8 mouse cellular contexts compared by ENCODE assay signal in the genomic region with DNA sequence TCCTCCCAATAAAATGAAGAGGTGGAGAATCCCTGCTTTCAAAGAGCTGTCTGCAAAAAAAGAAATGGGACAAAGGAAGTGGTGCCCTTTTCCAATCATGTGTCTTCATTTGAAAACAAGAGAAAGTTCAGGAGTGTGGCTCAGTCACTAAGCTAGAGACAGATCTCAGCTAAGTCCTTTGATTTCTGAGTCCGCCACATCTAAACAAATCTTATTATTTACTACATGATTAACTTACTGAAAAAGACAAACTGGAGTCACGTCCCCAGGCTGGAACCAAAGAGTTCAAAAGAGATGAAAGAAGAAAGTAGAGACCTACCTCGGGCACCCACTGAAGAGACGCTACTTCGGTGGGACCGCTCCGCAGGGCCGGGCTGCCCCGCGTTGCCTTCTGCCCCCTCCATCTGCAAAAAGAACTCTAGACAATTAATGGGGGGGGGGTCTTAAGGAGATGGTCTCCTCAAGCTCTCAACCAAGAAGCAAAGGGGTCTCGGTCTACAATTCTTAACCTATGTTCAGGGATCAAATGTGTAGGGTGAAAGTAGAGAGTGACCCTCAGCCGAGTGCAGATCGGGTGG. TPM values are rescaled to one million over a fixed set of nuclear protein-coding genes. Genes with fewer than 3 reads are reported as not detected.
DNase-seq lines count a peak whose midpoint lies in the region; ATAC-seq and TF ChIP-seq lines count a peak whose summit lies in the region.

No protein-coding gene starts in this region.

- ATAC-seq in kidney, embryonic 14.5 days (ENCODE audit: low FRiP score, low TSS enrichment): no peak
- ATAC-seq in hindbrain, embryonic 14.5 days (ENCODE audit: low FRiP score): no peak
- ATAC-seq in midbrain, embryonic 15.5 days (replicated peaks): no peak; the same call in 1 of the 2 replicates

- intact Hi-C loops in left cerebral cortex, postnatal 36 days (cut with DNase I): loop anchor here (10.0 kb wide), 1 partner anchor 160 kb away; no protein-coding TSS in a partner anchor

- no peak for TF ChIP-seq POLR2A in bone marrow, adult 2 months (IDR thresholded peaks at IDR 0.05; ENCODE audit: borderline replicate concordance, control insufficient read depth, low read depth, low read length)

- no peaks in the 10 kb centered on the region for H3K9me3 ChIP-seq in kidney, embryonic 14.5 days (ENCODE audit: control insufficient read depth, low read length)
- no peaks in the 10 kb centered on the region for H3K9me3 ChIP-seq in hindbrain, embryonic 14.5 days (ENCODE audit: control insufficient read depth, low read length)
- no peaks in the 10 kb centered on the region for H3K9me3 ChIP-seq in midbrain, embryonic 15.5 days

- peaks cover 26% of the 10 kb centered on the region for H3K4me1 ChIP-seq in kidney, embryonic 14.5 days (ENCODE audit: control insufficient read depth, insufficient read depth, low read length)
- peaks cover 5% of the 10 kb centered on the region; the same call in 1 of the 2 replicates for H3K4me1 ChIP-seq in bone marrow, adult 2 months (ENCODE audit: control insufficient read depth, insufficient read depth, low read length)
- peaks cover 25% of the 10 kb centered on the region; the same call in 1 of the 2 replicates for H3K4me1 ChIP-seq in hindbrain, embryonic 14.5 days (replicated peaks; ENCODE audit: control insufficient read depth, insufficient read depth, low read length)
- H3K4me1 ChIP-seq in midbrain, embryonic 15.5 days: peaks cover 25% of the 10 kb centered on the region

- no peaks in the 10 kb centered on the region for H3K27me3 ChIP-seq in kidney, embryonic 14.5 days (ENCODE audit: control insufficient read depth, insufficient read depth, low read length)
- H3K27me3 ChIP-seq in hindbrain, embryonic 14.5 days (ENCODE audit: control insufficient read depth, insufficient read depth, low read length): no peaks in the 10 kb centered on the region
- H3K27me3 ChIP-seq in midbrain, embryonic 15.5 days (replicated peaks): no peaks in the 10 kb centered on the region

- TF ChIP-seq CTCF in bone marrow, adult 2 months (IDR thresholded peaks at IDR 0.05; ENCODE audit: control insufficient read depth, insufficient read depth, low read length): no peak

- no peak for DNase-seq in kidney, postnatal 36 days
- DNase-seq in hindbrain, embryonic 14.5 days (ENCODE audit: low spot score): no peak
- DNase-seq in cerebellum, adult 18-20 months: no peak
- DNase-seq in left cerebral cortex, postnatal 36 days (ENCODE audit: low spot score in 2 of 2): no peak
- DNase-seq in cerebellum, adult 8-10 months: no peak

- H3K27ac ChIP-seq in kidney, embryonic 14.5 days (ENCODE audit: low read depth, low read length): no peak overlapping the region
- peak overlapping the region; percentile 62; the same call in 1 of the 2 replicates for H3K27ac ChIP-seq in bone marrow, adult 2 months (ENCODE audit: control insufficient read depth, insufficient read depth, low read depth, low read length, poor library complexity)
- H3K27ac ChIP-seq in hindbrain, embryonic 14.5 days: peak overlapping the region; percentile 80; the same call in 1 of the 2 replicates
- no peak overlapping the region for H3K27ac ChIP-seq in midbrain, embryonic 15.5 days

- H3K36me3 ChIP-seq in kidney, embryonic 14.5 days (ENCODE audit: control insufficient read depth, insufficient read depth, low read length): peaks cover 19% of the 10 kb centered on the region
- peaks cover 10% of the 10 kb centered on the region; the same call in 1 of the 2 replicates for H3K36me3 ChIP-seq in hindbrain, embryonic 14.5 days (replicated peaks; ENCODE audit: control insufficient read depth, insufficient read depth)
- H3K36me3 ChIP-seq in midbrain, embryonic 15.5 days (replicated peaks): no peaks in the 10 kb centered on the region

- H3K9ac ChIP-seq in kidney, embryonic 14.5 days (ENCODE audit: low read depth, low read length): peak overlapping the region; percentile 71
- peak overlapping the region; percentile 83 for H3K9ac ChIP-seq in hindbrain, embryonic 14.5 days
- peak overlapping the region; percentile 90 for H3K9ac ChIP-seq in midbrain, embryonic 15.5 days

- peak overlapping the region; percentile 68 for H3K4me3 ChIP-seq in kidney, embryonic 14.5 days (ENCODE audit: low read length)
- H3K4me3 ChIP-seq in bone marrow, adult 2 months (replicated peaks; ENCODE audit: control insufficient read depth, low read depth, low read length): peak overlapping the region; percentile 92
- H3K4me3 ChIP-seq in hindbrain, embryonic 14.5 days (replicated peaks; ENCODE audit: low read length): peak overlapping the region; percentile 76
- peak overlapping the region; percentile 83 for H3K4me3 ChIP-seq in midbrain, embryonic 15.5 days

- H3K4me2 ChIP-seq in kidney, embryonic 14.5 days (replicated peaks; ENCODE audit: low read depth, low read length): peak overlapping the region; percentile 66
- peak overlapping the region; percentile 83 for H3K4me2 ChIP-seq in hindbrain, embryonic 14.5 days (replicated peaks)
- peak overlapping the region; percentile 94 for H3K4me2 ChIP-seq in midbrain, embryonic 15.5 days

- WGBS in kidney, embryonic 14.5 days: 11% methylated on average over 13 of the region's 13 CpGs
- WGBS in bone marrow, adult 2 months: 3% methylated on average over 13 of the region's 13 CpGs
- WGBS in hindbrain, embryonic 14.5 days: 12% methylated on average over 13 of the region's 13 CpGs
- 8% methylated on average over 13 of the region's 13 CpGs for WGBS in midbrain, embryonic 15.5 days

RNA-seq across cellular contexts. Expression of a gene that starts 0.6 kb away (rescaled TPM):
- 17.4 and 26.5 TPM in 2 replicates for polyA plus RNA-seq in kidney, embryonic 14.5 days (2014; fragmentation: Nextera tagmentation; extraction: Ambion mirVana)
- polyA plus RNA-seq in bone marrow, adult 2 months (2011; ENCODE audit: insufficient read depth, insufficient read length, low replicate concordance, missing spikeins): 14.3 and 18.1 TPM in 2 replicates
- polyA plus RNA-seq in hindbrain, embryonic 14.5 days (2014; fragmentation: Nextera tagmentation; extraction: Ambion mirVana): 11.3 and 13.1 TPM in 2 replicates
- 16.1 and 19.2 TPM in 2 replicates for polyA plus RNA-seq in midbrain, embryonic 15.5 days (2015; fragmentation: Nextera tagmentation; extraction: Ambion mirVana)
- total RNA-seq in left cerebral cortex, postnatal 36 days (2021): 10 to 100 TPM; 11.6 to 13.3 TPM

RNA-seq across cellular contexts. Expression of a gene that starts 3.1 kb away (rescaled TPM):
- 3.3 and 3.5 TPM in 2 replicates for polyA plus RNA-seq in kidney, embryonic 14.5 days (2014; fragmentation: Nextera tagmentation; extraction: Ambion mirVana)
- polyA plus RNA-seq in bone marrow, adult 2 months (2011; ENCODE audit: insufficient read depth, insufficient read length, low replicate concordance, missing spikeins): 11.6 and 24.6 TPM in 2 replicates
- polyA plus RNA-seq in hindbrain, embryonic 14.5 days (2014; fragmentation: Nextera tagmentation; extraction: Ambion mirVana): 1.5 and 2.5 TPM in 2 replicates
- 2.0 and 2.9 TPM in 2 replicates for polyA plus RNA-seq in midbrain, embryonic 15.5 days (2015; fragmentation: Nextera tagmentation; extraction: Ambion mirVana)
- 1 to 10 TPM; 3.0 to 4.1 TPM for total RNA-seq in left cerebral cortex, postnatal 36 days (2021)

RNA-seq across cellular contexts. Expression of a gene that starts 19.5 kb away (rescaled TPM):
- 2.9 and 4.0 TPM in 2 replicates for polyA plus RNA-seq in kidney, embryonic 14.5 days (2014; fragmentation: Nextera tagmentation; extraction: Ambion mirVana)
- 4.4 and 6.4 TPM in 2 replicates for polyA plus RNA-seq in bone marrow, adult 2 months (2011; ENCODE audit: insufficient read depth, insufficient read length, low replicate concordance, missing spikeins)
- polyA plus RNA-seq in hindbrain, embryonic 14.5 days (2014; fragmentation: Nextera tagmentation; extraction: Ambion mirVana): 6.1 and 9.4 TPM in 2 replicates
- 13.8 and 16.4 TPM in 2 replicates for polyA plus RNA-seq in midbrain, embryonic 15.5 days (2015; fragmentation: Nextera tagmentation; extraction: Ambion mirVana)
- 1 to 10 TPM; 4.3 to 4.5 TPM for total RNA-seq in left cerebral cortex, postnatal 36 days (2021)

RNA-seq across cellular contexts. Expression of a gene that starts 38.3 kb away (rescaled TPM):
- 132 and 167 TPM in 2 replicates for polyA plus RNA-seq in kidney, embryonic 14.5 days (2014; fragmentation: Nextera tagmentation; extraction: Ambion mirVana)
- 31.1 and 60.8 TPM in 2 replicates for polyA plus RNA-seq in bone marrow, adult 2 months (2011; ENCODE audit: insufficient read depth, insufficient read length, low replicate concordance, missing spikeins)
- 88.2 and 94.7 TPM in 2 replicates for polyA plus RNA-seq in hindbrain, embryonic 14.5 days (2014; fragmentation: Nextera tagmentation; extraction: Ambion mirVana)
- 122 and 130 TPM in 2 replicates for polyA plus RNA-seq in midbrain, embryonic 15.5 days (2015; fragmentation: Nextera tagmentation; extraction: Ambion mirVana)
- total RNA-seq in left cerebral cortex, postnatal 36 days (2021): 10 to 100 TPM; 77.5 to 96.5 TPM

RNA-seq across cellular contexts. Expression of a gene that starts 50.1 kb away (rescaled TPM):
- polyA plus RNA-seq in kidney, embryonic 14.5 days (2014; fragmentation: Nextera tagmentation; extraction: Ambion mirVana): 10.5 and 10.8 TPM in 2 replicates
- polyA plus RNA-seq in bone marrow, adult 2 months (2011; ENCODE audit: insufficient read depth, insufficient read length, low replicate concordance, missing spikeins): 2.3 and 5.3 TPM in 2 replicates
- polyA plus RNA-seq in hindbrain, embryonic 14.5 days (2014; fragmentation: Nextera tagmentation; extraction: Ambion mirVana): 16.9 and 18.5 TPM in 2 replicates
- polyA plus RNA-seq in midbrain, embryonic 15.5 days (2015; fragmentation: Nextera tagmentation; extraction: Ambion mirVana): 16.3 and 16.7 TPM in 2 replicates
- 1 to 10 TPM; 5.5 to 8.3 TPM for total RNA-seq in left cerebral cortex, postnatal 36 days (2021)

Comparison
In these comparisons a context has a peak if more than half of its experiments do, and no peak if none do; other contexts are left out.
1. H3K27ac ChIP-seq: peak in bone marrow, adult 2 months (single experiment) and hindbrain, embryonic 14.5 days (single experiment); none in kidney, embryonic 14.5 days (single experiment) and midbrain, embryonic 15.5 days (single experiment).
2. Peak in every context shown above with its lines, with median percentiles within 50 percentile points of each other: H3K4me2 ChIP-seq, H3K4me3 ChIP-seq and H3K9ac ChIP-seq.